Mouse (Mus musculus) intestine, embryonic 16.5 days (tissue): ENCODE measurements around the gene Sec63. TPM values are rescaled to one million over a fixed set of nuclear protein-coding genes. Genes with fewer than 3 reads are reported as not detected.

Source experiments
- ATAC-seq: fragments of 200-750 bp; cut with Nextera tagmentation; 2 replicates; pipeline ENCODE4 v1.8.0; 2017; ENCODE audit warnings: moderate TSS enrichment, moderate library complexity
- H3K27ac ChIP-seq: fragments of 300-500 bp; sonication (generic); 2 replicates; pipeline ENCODE4 v1.5.1; 2014; ENCODE audit warnings: mild to moderate bottlenecking, low read length
- H3K27me3 ChIP-seq: fragments of 300-500 bp; sonication (generic); replicated peaks from 2 replicates; pipeline ENCODE4 v1.6.1; 2014; ENCODE audit warnings: low read length, control low read depth, mixed read lengths; ENCODE audit not compliant: control insufficient read depth, insufficient read depth
- H3K36me3 ChIP-seq: fragments of 300-500 bp; sonication (generic); 2 replicates; pipeline ENCODE4 v1.6.1; 2014; ENCODE audit warnings: low read length, control low read depth; ENCODE audit not compliant: control insufficient read depth, insufficient read depth
- H3K4me1 ChIP-seq: fragments of 300-500 bp; sonication (generic); 2 replicates; pipeline ENCODE4 v1.6.1; 2014; ENCODE audit warnings: low read length, control low read depth, mixed read lengths; ENCODE audit not compliant: control insufficient read depth, insufficient read depth
- H3K4me2 ChIP-seq: fragments of 300-500 bp; sonication (generic); 2 replicates; pipeline ENCODE4 v1.6.1; 2014; ENCODE audit warnings: low read depth, low read length, control low read depth
- H3K4me3 ChIP-seq: fragments of 300-500 bp; sonication (generic); 2 replicates; pipeline ENCODE4 v1.5.1; 2014; ENCODE audit warnings: mild to moderate bottlenecking, low read length
- H3K9ac ChIP-seq: fragments of 300-500 bp; sonication (generic); 2 replicates; pipeline ENCODE4 v1.6.1; 2014; ENCODE audit warnings: low read depth, low read length
- H3K9me3 ChIP-seq: fragments of 300-500 bp; sonication (generic); 2 replicates; pipeline ENCODE4 v1.6.1; 2016; ENCODE audit warnings: low read length, control low read depth; ENCODE audit not compliant: control insufficient read depth
- WGBS: fragments of 180-500 bp; shearing (Covaris S2); extraction: QIAGEN DNeasy Blood & Tissue Kit; methylation state at CpG from one replicate; pipeline ENCODE4 v1.1.7; 2014; 5-methylcytosine and 5-hydroxymethylcytosine counted together
- polyA plus RNA-seq: library from polyadenylated mRNA; unstranded; fragments of >200 nt; fragmentation: Nextera tagmentation; extraction: Ambion mirVana; gene quantifications from 2 replicates; pipeline ENCODE4 v1.2.1, GENCODE M21; 2015

Sec63 gene
- polyA plus RNA-seq, 1 experiment from 2014 or later: 22.3 TPM

DNA sequence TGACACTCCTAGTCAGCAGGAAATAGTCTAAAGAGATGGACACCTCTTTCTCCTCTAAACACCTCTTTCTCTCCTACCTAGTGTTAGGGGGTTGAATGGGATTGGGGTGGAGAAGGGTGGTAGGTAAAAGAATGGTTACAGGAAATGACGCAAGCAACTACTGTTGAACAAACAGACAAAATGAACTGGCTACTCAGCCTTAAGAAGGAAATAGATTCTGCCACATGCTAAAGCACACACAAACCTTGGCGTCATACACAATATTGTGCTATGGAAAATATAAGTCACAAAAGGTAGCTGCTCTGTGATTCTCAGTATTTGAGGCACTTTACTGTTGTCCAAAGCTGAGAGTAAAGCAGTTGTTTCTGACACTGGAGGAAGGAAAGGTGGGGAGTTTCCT, 77.4 kb downstream of the Sec63 start:
- Histone ChIP-seq H3K4me3 (no peak overlapping the region), H3K9ac (no peak overlapping the region), H3K27ac (no peak overlapping the region), H3K9me3 (no peaks in the 10 kb centered on the region), H3K4me1 (peaks cover 4% of the 10 kb centered on the region; the same call in 1 of the 2 replicates), H3K27me3 (no peaks in the 10 kb centered on the region), H3K4me2 (no peak overlapping the region), H3K36me3 (peaks cover 4% of the 10 kb centered on the region; the same call in 1 of the 2 replicates)
- 96% methylated on average over 2 of the region's 2 CpGs for WGBS
- ATAC-seq: no peak

DNA sequence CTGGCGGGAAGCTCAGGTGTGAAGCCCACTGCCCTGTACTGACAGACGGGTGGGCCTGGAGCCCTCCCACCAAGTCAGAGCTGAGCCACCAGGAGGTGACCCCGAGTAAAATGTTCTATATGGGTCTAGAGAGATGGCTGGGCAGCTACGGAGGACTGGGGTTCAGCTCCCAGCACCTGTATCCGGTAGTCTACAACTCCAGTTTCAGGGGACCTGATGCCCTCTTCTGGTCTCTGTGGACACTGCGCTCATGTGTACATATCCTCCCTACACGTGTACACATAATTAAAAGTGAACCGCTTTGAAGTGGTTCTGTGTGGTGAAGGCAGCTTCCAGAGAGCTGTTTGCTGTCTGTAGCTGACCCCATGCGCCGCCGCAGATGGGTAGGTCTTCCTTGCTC, 78.7 kb downstream of the Sec63 start:
- Histone ChIP-seq H3K4me3 (no peak overlapping the region), H3K9ac (no peak overlapping the region), H3K27me3 (no peaks in the 10 kb centered on the region), H3K27ac (no peak overlapping the region), H3K4me2 (no peak overlapping the region), H3K36me3 (no peaks in the 10 kb centered on the region; the same call in 1 of the 2 replicates), H3K4me1 (peaks cover 4% of the 10 kb centered on the region; the same call in 1 of the 2 replicates), H3K9me3 (no peaks in the 10 kb centered on the region)
- ATAC-seq: no peak
- 95% methylated on average over 11 of the region's 11 CpGs for WGBS

DNA sequence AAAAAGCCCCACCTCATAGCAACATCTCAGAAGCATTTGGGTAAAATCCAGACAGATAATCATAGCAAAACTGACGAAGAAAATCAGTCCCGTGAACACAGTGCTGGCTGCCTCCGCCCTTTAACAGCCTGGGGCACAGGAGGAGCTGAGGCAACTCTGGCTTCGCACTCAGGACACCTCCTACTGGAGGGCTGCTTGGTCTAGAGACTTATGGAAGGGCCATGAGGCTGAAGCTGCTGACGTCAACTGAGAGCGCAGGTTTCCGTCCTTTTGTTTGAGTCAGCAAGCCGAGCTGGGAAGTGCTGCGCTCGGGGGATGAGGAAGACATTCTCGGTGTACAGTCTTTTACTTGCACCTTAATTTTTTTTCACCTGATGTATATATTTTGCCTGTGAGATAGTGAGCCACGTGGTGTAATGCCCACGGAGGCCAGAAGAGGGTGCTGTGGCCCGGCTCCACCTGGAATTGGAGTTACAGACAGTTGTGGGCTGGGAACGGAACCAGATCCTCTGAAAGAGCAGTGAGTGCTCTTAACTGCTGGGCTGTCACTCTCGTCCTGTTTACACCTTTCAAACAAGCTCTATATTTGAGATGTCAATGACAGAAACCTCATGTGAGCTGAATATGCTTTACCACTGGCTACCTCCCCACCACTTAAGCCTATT, 80.4 kb downstream of the Sec63 start:
- no peak overlapping the region for H3K4me2 ChIP-seq
- H3K9me3 ChIP-seq: no peaks in the 10 kb centered on the region
- H3K4me3 ChIP-seq: no peak overlapping the region
- no peaks in the 10 kb centered on the region for H3K27me3 ChIP-seq
- H3K4me1 ChIP-seq: peaks cover 4% of the 10 kb centered on the region; the same call in 1 of the 2 replicates
- no peak overlapping the region for H3K27ac ChIP-seq
- no peak overlapping the region for H3K9ac ChIP-seq
- 60% methylated on average over 16 of the region's 16 CpGs for WGBS
- ATAC-seq: no peak; the same call in 1 of the 2 replicates
- H3K36me3 ChIP-seq: no peaks in the 10 kb centered on the region

GRCm38 (mm10) chr10:42842358-42842757, 81.1 kb downstream of the Sec63 start:
- WGBS: 15% methylated on average over 9 of the region's 9 CpGs
- H3K4me2 ChIP-seq: no peak overlapping the region
- no peaks in the 10 kb centered on the region for H3K9me3 ChIP-seq
- ATAC-seq: peak; percentile 72
- H3K9ac ChIP-seq: no peak overlapping the region
- no peak overlapping the region for H3K4me3 ChIP-seq
- H3K27me3 ChIP-seq: no peaks in the 10 kb centered on the region
- no peak overlapping the region for H3K27ac ChIP-seq
- peaks cover 4% of the 10 kb centered on the region; the same call in 1 of the 2 replicates for H3K4me1 ChIP-seq
- no peaks in the 10 kb centered on the region for H3K36me3 ChIP-seq

DNA sequence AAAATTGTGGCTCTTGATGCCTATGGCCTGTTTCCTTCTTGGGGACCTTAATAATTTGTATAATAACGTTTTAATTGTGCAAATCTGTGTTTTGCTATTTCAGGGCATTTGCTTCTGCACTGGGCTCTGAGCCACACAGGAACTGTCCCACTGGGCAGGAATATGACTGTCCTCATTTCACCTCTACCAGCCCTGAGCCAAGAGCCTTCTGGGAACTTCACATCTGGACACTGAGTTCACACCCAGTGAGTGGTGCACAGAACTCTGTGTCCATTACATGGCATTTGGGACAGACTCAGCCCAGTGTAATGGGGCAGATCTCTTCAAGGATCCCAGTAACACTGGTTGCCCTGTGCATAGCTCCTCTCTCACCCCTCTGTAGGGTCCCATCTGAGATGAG, 82.1 kb downstream of the Sec63 start:
- Histone ChIP-seq H3K27ac (no peak overlapping the region), H3K4me1 (peaks cover 10% of the 10 kb centered on the region; the same call in 1 of the 2 replicates), H3K9ac (no peak overlapping the region), H3K27me3 (no peaks in the 10 kb centered on the region), H3K4me3 (no peak overlapping the region), H3K36me3 (no peaks in the 10 kb centered on the region), H3K9me3 (no peaks in the 10 kb centered on the region), H3K4me2 (no peak overlapping the region)
- 85% methylated on average over 1 of the region's 1 CpGs for WGBS
- ATAC-seq: no peak

- H3K27me3 ChIP-seq: no peaks in the 10 kb centered on the region
- no peak overlapping the region for H3K27ac ChIP-seq
- no peaks in the 10 kb centered on the region for H3K9me3 ChIP-seq
- H3K9ac ChIP-seq: no peak overlapping the region
- 60% methylated on average over 1 of the region's 1 CpGs for WGBS
- H3K4me3 ChIP-seq: no peak overlapping the region
- H3K36me3 ChIP-seq: no peaks in the 10 kb centered on the region
- no peak overlapping the region for H3K4me2 ChIP-seq
- H3K4me1 ChIP-seq: peaks cover 11% of the 10 kb centered on the region; the same call in 1 of the 2 replicates
- ATAC-seq: no peak
Measured at GRCm38 (mm10) chr10:42845480-42845879, 84.2 kb downstream of the Sec63 start.

DNA sequence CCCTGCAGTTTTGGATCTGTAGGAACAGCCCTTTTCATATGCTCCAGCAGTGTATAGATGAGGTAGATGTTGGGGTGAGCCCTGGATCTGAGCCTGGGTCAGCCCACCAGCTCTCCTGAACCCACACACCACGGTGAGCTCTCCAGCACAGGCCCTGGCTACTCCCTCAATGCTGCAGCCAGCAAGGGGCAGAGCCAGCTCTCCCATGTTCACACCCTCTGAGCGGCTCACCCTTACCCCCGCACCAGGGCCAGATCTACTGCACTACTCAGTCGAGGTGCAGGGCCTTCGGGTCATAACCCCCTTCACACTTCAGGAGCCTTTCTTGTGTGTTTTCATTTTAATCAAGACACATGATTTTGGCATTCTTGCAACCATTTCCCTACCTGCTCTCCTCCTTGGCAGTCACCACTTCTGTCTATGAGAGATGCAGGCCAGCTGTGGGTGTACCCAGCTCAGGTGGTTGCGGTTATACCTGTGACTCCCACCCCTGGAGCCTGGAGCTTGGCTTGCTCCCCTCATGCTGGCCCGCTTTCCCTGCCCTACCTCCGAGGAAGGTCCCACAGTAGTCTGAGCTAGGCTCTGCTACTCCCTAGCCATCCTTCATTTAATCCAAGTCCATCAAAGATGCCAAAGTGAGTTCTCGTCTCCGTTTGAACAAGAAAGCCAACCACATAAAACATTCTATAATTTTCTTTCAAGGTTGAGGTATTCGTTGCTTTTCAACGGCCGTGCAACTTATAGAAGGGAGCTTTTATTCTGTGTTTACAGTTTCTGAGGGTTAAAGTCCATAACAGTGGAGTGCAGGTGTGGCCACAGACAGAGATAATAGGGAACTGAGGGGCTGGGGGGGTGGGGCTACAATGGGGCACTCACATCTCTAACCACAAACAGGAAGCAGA, 87.1 kb downstream of the Sec63 start:
- Histone ChIP-seq H3K4me1 (peaks cover 8% of the 10 kb centered on the region; the same call in 1 of the 2 replicates), H3K4me3 (no peak overlapping the region), H3K4me2 (no peak overlapping the region; the same call in 1 of the 2 replicates), H3K9me3 (no peaks in the 10 kb centered on the region), H3K27me3 (no peaks in the 10 kb centered on the region), H3K36me3 (no peaks in the 10 kb centered on the region), H3K27ac (peak overlapping the region; percentile 69), H3K9ac (no peak overlapping the region)
- peak; percentile 85 for ATAC-seq
- 70% methylated on average over 13 of the region's 13 CpGs for WGBS

DNA sequence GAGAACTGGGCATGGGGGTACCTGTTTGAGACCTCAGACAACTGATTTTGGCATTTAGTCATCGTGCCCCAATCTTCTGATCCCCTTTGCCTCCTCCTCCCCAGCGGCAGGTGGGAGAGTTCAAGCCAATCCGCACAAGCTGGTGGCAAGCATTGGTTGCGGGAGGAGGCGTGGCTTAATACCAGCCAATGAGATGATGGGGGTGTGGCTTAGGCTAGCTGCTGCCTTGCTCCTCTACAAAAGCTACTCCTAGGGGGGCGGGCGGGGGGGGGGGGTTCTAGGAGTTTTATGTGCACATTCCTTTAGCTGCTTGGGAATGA, 87.7 kb downstream of the Sec63 start:
- Histone ChIP-seq H3K9ac (no peak overlapping the region), H3K27me3 (no peaks in the 10 kb centered on the region), H3K27ac (no peak overlapping the region), H3K9me3 (no peaks in the 10 kb centered on the region), H3K4me1 (peaks cover 8% of the 10 kb centered on the region; the same call in 1 of the 2 replicates), H3K4me3 (no peak overlapping the region), H3K36me3 (no peaks in the 10 kb centered on the region), H3K4me2 (no peak overlapping the region)
- ATAC-seq: peak; percentile 74
- WGBS: 87% methylated on average over 7 of the region's 7 CpGs

- peaks cover 5% of the 10 kb centered on the region for H3K4me1 ChIP-seq
- H3K36me3 ChIP-seq: no peaks in the 10 kb centered on the region
- H3K4me3 ChIP-seq: no peak overlapping the region
- no peak for ATAC-seq
- 53% methylated on average over 4 of the region's 4 CpGs for WGBS
- peak overlapping the region; percentile 66 for H3K27ac ChIP-seq
- peaks cover 7% of the 10 kb centered on the region; the same call in 1 of the 2 replicates for H3K9me3 ChIP-seq
- no peak overlapping the region for H3K9ac ChIP-seq
- no peak overlapping the region for H3K4me2 ChIP-seq
- no peaks in the 10 kb centered on the region for H3K27me3 ChIP-seq
Measured at GRCm38 (mm10) chr10:42854838-42855237, 93.5 kb downstream of the Sec63 start.
